Comparison of ENCODE assay signal across 22 mouse cellular contexts in the genomic region with DNA sequence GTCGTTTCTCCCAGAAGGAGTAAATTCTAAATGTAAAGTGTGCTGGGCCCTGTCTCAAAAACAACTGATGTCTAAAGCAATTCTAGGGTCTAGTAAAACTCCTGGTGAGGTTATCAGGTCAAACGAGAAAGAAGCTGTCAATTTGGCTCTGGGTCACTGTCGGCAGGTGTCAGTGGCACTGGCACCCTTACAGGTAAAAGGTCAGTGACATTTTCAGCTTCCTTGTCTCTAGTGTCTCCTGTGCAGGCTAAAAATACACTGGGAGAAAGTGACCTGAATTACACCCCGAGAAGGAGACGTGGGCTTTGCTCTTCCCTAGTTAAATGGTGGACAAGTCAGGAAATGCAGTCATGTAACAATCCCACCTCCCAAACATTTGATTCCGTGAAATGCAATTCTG.
"Had no signal": no experiment of that assay in that cellular context is flagged by ENCODE, and none has a peak within 500 bp of the region (broad histone marks: within the 10 kb centered on the region; RNA-seq: fewer than 3 reads in every experiment).

No protein-coding gene starts in this region.

- H3K27me3 ChIP-seq: kidney, embryonic 15.5 days; lung, embryonic 15.5 days; midbrain, embryonic 13.5 days; neural tube, embryonic 13.5 days had no signal

- DNase-seq: kidney, postnatal 10 days; kidney, postnatal 36 days; layer of hippocampus, postnatal 36 days; lung, adult 18-20 months; lung, postnatal 10 days; lung, postnatal 36 days; retina, postnatal 1 day; right cerebral cortex, postnatal 25 days; thymus, adult 18-20 months; thymus, postnatal 36 days had no signal

- H3K9me3 ChIP-seq: kidney, embryonic 15.5 days; lung, embryonic 15.5 days; midbrain, embryonic 10.5 days; midbrain, embryonic 13.5 days; neural tube, embryonic 13.5 days had no signal

- H3K4me1 ChIP-seq: megakaryocyte, embryonic 14.5 days; midbrain, embryonic 10.5 days; midbrain, embryonic 13.5 days; neural tube, embryonic 13.5 days had no signal

- H3K36me3 ChIP-seq: kidney, embryonic 15.5 days; lung, embryonic 15.5 days; midbrain, embryonic 10.5 days; midbrain, embryonic 13.5 days; neural tube, embryonic 13.5 days had no signal

- H3K4me3 ChIP-seq: kidney, embryonic 15.5 days; left cerebral cortex, adult 2 months; lung, embryonic 15.5 days; megakaryocyte, embryonic 14.5 days; midbrain, embryonic 10.5 days; midbrain, embryonic 13.5 days; myocyte; neural tube, embryonic 13.5 days had no signal

- H3K4me2 ChIP-seq: kidney, embryonic 15.5 days; liver, embryonic 11.5 days; lung, embryonic 15.5 days; midbrain, embryonic 13.5 days; neural tube, embryonic 13.5 days had no signal

- H3K9ac ChIP-seq: kidney, embryonic 15.5 days; liver, embryonic 14.5 days; lung, embryonic 15.5 days; midbrain, embryonic 13.5 days; neural tube, embryonic 13.5 days had no signal

- H3K27ac ChIP-seq: kidney, embryonic 15.5 days; left cerebral cortex, adult 2 months; liver, embryonic 14.5 days; lung, embryonic 15.5 days; midbrain, embryonic 10.5 days; midbrain, embryonic 13.5 days; neural tube, embryonic 13.5 days; stomach, postnatal 0 days had no signal

- ATAC-seq: midbrain, embryonic 13.5 days; midbrain, embryonic 16.5 days had no signal
